Mouse (Mus musculus) cerebellum, postnatal 4 days (tissue): ENCODE measurements around the gene Btbd6.

Experiments
- DNase-seq, 2 experiments: peaks; one replicate each; pipeline ENCODE4 v3.0.0; 2022; ENCODE audit warnings: low spot score in 2 of 2, mixed read lengths in 1 of 2

Gene Btbd6

GRCm38 (mm10) chr12:112952926-112953565 is 23.2 kb upstream of the Btbd6 start:
- DNase-seq: no peak

GRCm38 (mm10) chr12:112955800-112956199 is 20.5 kb upstream of the Btbd6 start:
- DNase-seq: peak; percentile 58 to 86

- peak in 1 of 2 experiments; percentile 28 for DNase-seq
Measured at GRCm38 (mm10) chr12:112958303-112958702, 18.0 kb upstream of the Btbd6 start.

GRCm38 (mm10) chr12:112959421-112959820 is 16.9 kb upstream of the Btbd6 start:
- no peak for DNase-seq

GRCm38 (mm10) chr12:112961428-112961827 is 14.9 kb upstream of the Btbd6 start:
- DNase-seq: peak in 1 of 2 experiments; percentile 38

GRCm38 (mm10) chr12:112961872-112962271 is 14.4 kb upstream of the Btbd6 start:
- DNase-seq: no peak

GRCm38 (mm10) chr12:112965783-112966182 is 10.5 kb upstream of the Btbd6 start:
- DNase-seq: no peak

- DNase-seq: no peak
Measured at GRCm38 (mm10) chr12:112968943-112969342, 7.3 kb upstream of the Btbd6 start.

- DNase-seq: no peak
Measured at GRCm38 (mm10) chr12:112969616-112970015, 6.7 kb upstream of the Btbd6 start.

GRCm38 (mm10) chr12:112974736-112975135 is 1.5 kb upstream of the Btbd6 start:
- DNase-seq: no peak

GRCm38 (mm10) chr12:112977156-112977555 is 874 bp downstream of the Btbd6 start:
- DNase-seq: no peak

- DNase-seq: no peak
Measured at GRCm38 (mm10) chr12:112982031-112982430, 5.7 kb downstream of the Btbd6 start.

- no peak for DNase-seq
Measured at GRCm38 (mm10) chr12:112985346-112985745, 9.1 kb downstream of the Btbd6 start.

GRCm38 (mm10) chr12:112987877-112988276 is 11.6 kb downstream of the Btbd6 start:
- DNase-seq: peak in 1 of 2 experiments; percentile 29

- DNase-seq: no peak
Measured at GRCm38 (mm10) chr12:112990706-112991405, 14.6 kb downstream of the Btbd6 start.

GRCm38 (mm10) chr12:112991444-112991843 is 15.2 kb downstream of the Btbd6 start:
- no peak for DNase-seq

GRCm38 (mm10) chr12:112994153-112994552 is 17.9 kb downstream of the Btbd6 start:
- no peak for DNase-seq

GRCm38 (mm10) chr12:112999569-113000293 is 23.4 kb downstream of the Btbd6 start:
- DNase-seq: no peak

GRCm38 (mm10) chr12:113000294-113001132 is 24.2 kb downstream of the Btbd6 start, which contains the start of gene Brf1:
Gene Brf1 (minus strand): TSS chr12:113000704.
- peak; percentile 85 to 92 for DNase-seq

GRCm38 (mm10) chr12:113001133-113001474 is 24.8 kb downstream of the Btbd6 start:
- DNase-seq: no peak

- DNase-seq: no peak
Measured at GRCm38 (mm10) chr12:113002667-113003066, 26.4 kb downstream of the Btbd6 start.

GRCm38 (mm10) chr12:113004011-113004410 is 27.7 kb downstream of the Btbd6 start:
- DNase-seq: no peak
